20 mouse cellular contexts compared by ENCODE assay signal in the genomic region with DNA sequence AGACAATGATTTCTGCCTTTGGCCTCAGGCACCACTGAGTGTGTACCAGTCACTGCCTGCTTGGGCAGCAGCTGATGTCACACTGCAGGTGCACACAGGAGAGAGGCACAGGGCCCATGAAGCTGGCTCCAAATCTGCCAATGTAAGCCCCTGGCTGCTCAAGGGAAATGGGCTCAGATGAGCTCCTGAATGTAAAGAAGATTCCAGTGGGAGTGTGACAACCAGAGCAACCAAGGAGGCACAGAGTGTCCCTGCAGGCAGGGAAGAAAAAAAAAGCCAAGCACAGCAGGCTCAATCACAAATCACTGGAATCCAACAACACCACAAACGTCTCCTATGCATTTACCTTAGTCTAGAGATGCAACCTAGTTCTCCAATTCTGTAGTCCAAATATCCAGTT.
DNase-seq lines count a peak whose midpoint lies in the region; ATAC-seq lines count a peak whose summit lies in the region.
"Had no signal": no experiment of that assay in that cellular context is flagged by ENCODE, and none has a peak within 500 bp of the region (broad histone marks: within the 10 kb centered on the region; RNA-seq: fewer than 3 reads in every experiment).

No protein-coding gene starts in this region.

- H3K9me3 ChIP-seq in hindbrain, embryonic 13.5 days: no peaks in the 10 kb centered on the region
- H3K9me3 ChIP-seq in hindbrain, embryonic 11.5 days (ENCODE audit: control insufficient read depth, low read length): no peaks in the 10 kb centered on the region
- no peaks in the 10 kb centered on the region for H3K9me3 ChIP-seq in midbrain, embryonic 12.5 days
- no peaks in the 10 kb centered on the region for H3K9me3 ChIP-seq in midbrain, embryonic 13.5 days
- H3K9me3 ChIP-seq: embryonic facial prominence, embryonic 12.5 days; forebrain, embryonic 12.5 days; heart, embryonic 10.5 days; intestine, embryonic 15.5 days had no signal

- no peak for ATAC-seq in hindbrain, embryonic 13.5 days (ENCODE audit: low FRiP score)
- no peak for ATAC-seq in hindbrain, embryonic 11.5 days (ENCODE audit: low FRiP score)
- ATAC-seq in midbrain, embryonic 12.5 days (ENCODE audit: low FRiP score, low read depth): no peak
- ATAC-seq in midbrain, embryonic 13.5 days: no peak
- ATAC-seq: forebrain, embryonic 16.5 days; intestine, embryonic 15.5 days had no signal

- no peak for DNase-seq in hindbrain, embryonic 11.5 days (ENCODE audit: low spot score)
- peak; percentile 23 for DNase-seq in retina, postnatal 1 day
- DNase-seq in retina, embryonic 14.5 days (ENCODE audit: low spot score): no peak
- DNase-seq in thymus, postnatal 36 days: no peak
- DNase-seq: adrenal gland, adult 2 months; adrenal gland, postnatal 25 days; cerebellum, adult 11 months; cerebellum, adult 8-10 months; cerebellum, postnatal 14 days; heart, adult 18-20 months; heart, postnatal 10 days; heart, postnatal 4 days had no signal

- 45% methylated on average over 1 of the region's 1 CpGs for WGBS in hindbrain, embryonic 13.5 days
- 55% methylated on average over 1 of the region's 1 CpGs for WGBS in hindbrain, embryonic 11.5 days
- 41% methylated on average over 1 of the region's 1 CpGs for WGBS in midbrain, embryonic 12.5 days
- WGBS in midbrain, embryonic 13.5 days: 38% methylated on average over 1 of the region's 1 CpGs

- H3K9ac ChIP-seq in hindbrain, embryonic 13.5 days: no peak overlapping the region
- H3K9ac ChIP-seq in hindbrain, embryonic 11.5 days (ENCODE audit: low read depth, low read length): no peak overlapping the region
- no peak overlapping the region; the same call in 1 of the 2 replicates for H3K9ac ChIP-seq in midbrain, embryonic 12.5 days (replicated peaks)
- H3K9ac ChIP-seq in midbrain, embryonic 13.5 days (replicated peaks): no peak overlapping the region
- H3K9ac ChIP-seq: embryonic facial prominence, embryonic 12.5 days; forebrain, embryonic 12.5 days; intestine, embryonic 15.5 days had no signal

- peak overlapping the region; percentile 30; the same call in 1 of the 2 replicates for H3K27ac ChIP-seq in hindbrain, embryonic 13.5 days
- no peak overlapping the region for H3K27ac ChIP-seq in hindbrain, embryonic 11.5 days (ENCODE audit: low read depth, low read length)
- H3K27ac ChIP-seq in midbrain, embryonic 12.5 days (replicated peaks): 0 out of 2 replicates have a peak overlapping the region, but pooled peaks have one; percentile 26
- H3K27ac ChIP-seq in midbrain, embryonic 13.5 days: no peak overlapping the region
- H3K27ac ChIP-seq: embryonic facial prominence, embryonic 12.5 days; forebrain, embryonic 12.5 days; heart, embryonic 10.5 days; intestine, embryonic 15.5 days had no signal

- no peak overlapping the region for H3K4me2 ChIP-seq in hindbrain, embryonic 13.5 days
- H3K4me2 ChIP-seq in hindbrain, embryonic 11.5 days (replicated peaks; ENCODE audit: low read depth, low read length): no peak overlapping the region
- no peak overlapping the region for H3K4me2 ChIP-seq in midbrain, embryonic 12.5 days (replicated peaks)
- no peak overlapping the region for H3K4me2 ChIP-seq in midbrain, embryonic 13.5 days (replicated peaks)
- H3K4me2 ChIP-seq: embryonic facial prominence, embryonic 12.5 days; forebrain, embryonic 12.5 days; intestine, embryonic 15.5 days had no signal

- H3K36me3 ChIP-seq in hindbrain, embryonic 13.5 days: no peaks in the 10 kb centered on the region
- no peaks in the 10 kb centered on the region for H3K36me3 ChIP-seq in hindbrain, embryonic 11.5 days (ENCODE audit: control insufficient read depth, insufficient read depth, low read length)
- no peaks in the 10 kb centered on the region for H3K36me3 ChIP-seq in midbrain, embryonic 12.5 days
- H3K36me3 ChIP-seq in midbrain, embryonic 13.5 days: no peaks in the 10 kb centered on the region
- H3K36me3 ChIP-seq: embryonic facial prominence, embryonic 12.5 days; forebrain, embryonic 12.5 days; heart, embryonic 10.5 days; intestine, embryonic 15.5 days had no signal

- H3K4me1 ChIP-seq in hindbrain, embryonic 13.5 days (replicated peaks): peaks cover 35% of the 10 kb centered on the region
- H3K4me1 ChIP-seq in hindbrain, embryonic 11.5 days (replicated peaks; ENCODE audit: control insufficient read depth, insufficient read depth, low read length): peaks cover 5% of the 10 kb centered on the region
- peaks cover 34% of the 10 kb centered on the region for H3K4me1 ChIP-seq in midbrain, embryonic 12.5 days
- H3K4me1 ChIP-seq in midbrain, embryonic 13.5 days (replicated peaks): peaks cover 41% of the 10 kb centered on the region
- H3K4me1 ChIP-seq: intestine, embryonic 15.5 days had no signal

- H3K4me3 ChIP-seq in hindbrain, embryonic 13.5 days: no peak overlapping the region
- no peak overlapping the region for H3K4me3 ChIP-seq in hindbrain, embryonic 11.5 days (ENCODE audit: low read depth, low read length)
- H3K4me3 ChIP-seq in midbrain, embryonic 12.5 days: no peak overlapping the region
- no peak overlapping the region for H3K4me3 ChIP-seq in midbrain, embryonic 13.5 days (replicated peaks)
- H3K4me3 ChIP-seq: embryonic facial prominence, embryonic 12.5 days; forebrain, embryonic 12.5 days; heart, embryonic 10.5 days; intestine, embryonic 15.5 days had no signal

- no peaks in the 10 kb centered on the region for H3K27me3 ChIP-seq in hindbrain, embryonic 13.5 days
- no peaks in the 10 kb centered on the region for H3K27me3 ChIP-seq in hindbrain, embryonic 11.5 days (ENCODE audit: control insufficient read depth, insufficient read depth, low read length)
- H3K27me3 ChIP-seq in midbrain, embryonic 12.5 days: no peaks in the 10 kb centered on the region
- no peaks in the 10 kb centered on the region for H3K27me3 ChIP-seq in midbrain, embryonic 13.5 days
- H3K27me3 ChIP-seq: embryonic facial prominence, embryonic 12.5 days; forebrain, embryonic 12.5 days; intestine, embryonic 15.5 days had no signal

Comparison
In these comparisons a context has a peak if more than half of its experiments do, and no peak if none do; other contexts are left out.
1. H3K27ac ChIP-seq: peak in hindbrain, embryonic 13.5 days (single experiment) and midbrain, embryonic 12.5 days (single experiment); none in hindbrain, embryonic 11.5 days (single experiment) and midbrain, embryonic 13.5 days (single experiment).